Mouse (Mus musculus) ZHBTc4 (cell line): ENCODE results near the gene Fam181a.

Source experiments
- DNase-seq: peaks from one replicate; pipeline ENCODE4 v3.0.0-alpha.2; 2011; ENCODE audit warnings: low read depth, low spot score

Gene Fam181a

GRCm38 (mm10) chr12:103314640-103315361 lies 4.0 kb downstream of the Fam181a start:
- peak; percentile 60 for DNase-seq

GRCm38 (mm10) chr12:103315831-103316545 lies 5.2 kb downstream of the Fam181a start:
- DNase-seq = peak; percentile 19

- DNase-seq = peak; percentile 49
Observed at GRCm38 (mm10) chr12:103322801-103323200, 12.0 kb downstream of the Fam181a start.

- peak; percentile 98 for DNase-seq
Observed at GRCm38 (mm10) chr12:103325156-103325857, 14.5 kb downstream of the Fam181a start.

- DNase-seq = peak; percentile 26
Observed at GRCm38 (mm10) chr12:103326569-103326968, 15.8 kb downstream of the Fam181a start.

GRCm38 (mm10) chr12:103327107-103327506 lies 16.3 kb downstream of the Fam181a start:
- no peak for DNase-seq

GRCm38 (mm10) chr12:103328448-103329191 lies 17.8 kb downstream of the Fam181a start:
- DNase-seq = peak; percentile 61

- no peak for DNase-seq
Observed at GRCm38 (mm10) chr12:103331491-103331890, 20.7 kb downstream of the Fam181a start.

GRCm38 (mm10) chr12:103332879-103333278 lies 22.1 kb downstream of the Fam181a start:
- DNase-seq = no peak

GRCm38 (mm10) chr12:103333426-103333825 lies 22.7 kb downstream of the Fam181a start:
- DNase-seq = no peak

- DNase-seq = no peak
Observed at GRCm38 (mm10) chr12:103336766-103337165, 26.0 kb downstream of the Fam181a start.

GRCm38 (mm10) chr12:103338162-103338798 lies 27.5 kb downstream of the Fam181a start:
- no peak for DNase-seq

GRCm38 (mm10) chr12:103341212-103341611 lies 30.4 kb downstream of the Fam181a start:
- no peak for DNase-seq

GRCm38 (mm10) chr12:103343456-103343855 lies 32.7 kb downstream of the Fam181a start:
- DNase-seq = no peak

GRCm38 (mm10) chr12:103344934-103345333 lies 34.2 kb downstream of the Fam181a start:
- DNase-seq = no peak

- no peak for DNase-seq
Observed at GRCm38 (mm10) chr12:103346945-103347344, 36.2 kb downstream of the Fam181a start.

GRCm38 (mm10) chr12:103347406-103347805 lies 36.6 kb downstream of the Fam181a start:
- no peak for DNase-seq

- DNase-seq = peak; percentile 78
Observed at GRCm38 (mm10) chr12:103348506-103348905, 37.7 kb downstream of the Fam181a start.

GRCm38 (mm10) chr12:103352735-103353134 lies 42.0 kb downstream of the Fam181a start:
- DNase-seq = no peak

GRCm38 (mm10) chr12:103353538-103353937 lies 42.8 kb downstream of the Fam181a start:
- DNase-seq = no peak

- DNase-seq = no peak
Observed at GRCm38 (mm10) chr12:103355746-103356414, 45.1 kb downstream of the Fam181a start, which contains the start of gene Asb2. Gene Asb2 (minus strand): TSS chr12:103356001.
